Mouse (Mus musculus) embryonic fibroblast, embryonic 13.5 days (primary cell): Measurements from ENCODE around the gene Bcl7c.

Source experiments
- CTCF ChIP-seq: IDR thresholded peaks from 2 replicates; pipeline ENCODE4 v1.5.1; 2011; ENCODE audit warnings: mild to moderate bottlenecking, control low read depth, low read length, moderate library complexity, borderline replicate concordance; ENCODE audit not compliant: insufficient read depth
- POLR2A ChIP-seq: IDR thresholded peaks from 2 replicates; pipeline ENCODE4 v1.6.1; 2011; ENCODE audit warnings: low read depth, mild to moderate bottlenecking, control low read depth, low read length, moderate library complexity

DNA sequence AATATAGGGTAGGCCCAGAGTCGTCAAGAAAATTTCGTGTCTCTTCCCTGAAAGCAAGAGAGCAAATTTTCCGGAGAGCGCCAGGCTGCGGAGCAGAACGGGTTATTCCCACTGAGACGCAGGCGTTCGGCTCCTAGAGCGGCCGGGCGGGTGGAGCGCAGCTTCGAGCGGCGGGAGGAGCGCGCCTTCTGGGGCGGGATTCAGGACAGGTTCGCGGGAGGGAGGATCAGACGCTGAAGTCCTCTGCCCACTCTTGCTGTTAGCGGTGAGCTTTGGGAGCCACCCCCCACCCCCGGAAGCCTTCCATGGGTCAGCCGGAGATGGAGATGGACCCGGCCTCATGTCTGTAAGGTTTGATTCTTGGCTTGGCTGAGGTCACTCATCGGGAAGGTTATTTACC, 71.8 kb downstream of the Bcl7c start:
- TF ChIP-seq CTCF (no peak), POLR2A (peak; percentile 62)
